ENCODE assay signal across 9 mouse cellular contexts in the genomic region with DNA sequence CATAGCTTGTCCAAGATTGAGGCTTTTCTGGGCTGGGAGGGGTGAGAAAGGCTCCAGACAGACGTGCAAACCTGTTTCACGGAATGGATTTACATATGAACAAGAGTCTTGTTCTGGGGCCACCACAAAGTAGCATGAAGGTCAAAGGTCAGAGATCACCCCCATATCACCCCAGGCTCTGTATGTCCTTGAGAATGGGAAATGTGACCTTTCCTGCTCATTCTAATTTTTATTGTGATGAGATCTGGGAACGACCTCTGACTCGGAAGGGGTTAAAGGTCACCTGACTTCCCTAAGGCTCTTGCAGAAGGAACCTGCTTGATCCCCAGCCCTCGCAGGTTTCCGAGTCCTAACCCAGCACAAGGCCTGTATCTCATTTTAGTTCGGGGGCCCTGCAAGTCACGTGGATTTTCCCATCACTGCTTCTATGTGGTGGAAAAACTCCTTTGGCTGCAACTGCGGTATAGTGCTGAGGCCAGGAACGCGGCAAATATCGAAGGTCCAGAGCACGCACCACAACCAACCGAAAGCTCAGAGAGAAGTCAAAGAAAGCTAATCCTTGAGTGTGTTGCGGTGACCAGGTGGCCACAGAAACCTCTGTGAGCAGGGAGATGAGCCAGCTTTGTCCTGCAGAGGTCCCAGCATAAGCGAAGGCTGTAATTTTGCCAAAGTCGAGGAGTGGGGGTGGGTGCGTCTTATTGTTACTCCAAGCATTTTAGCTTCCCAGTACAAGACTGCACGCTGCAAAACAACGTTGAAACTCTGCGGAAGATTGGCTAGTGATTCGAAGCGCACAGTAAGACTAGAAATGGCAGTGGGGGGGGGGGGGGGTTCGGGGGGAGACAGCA.
A peak's percentile ranks its signal among the peaks of the same experiment; 100 is the strongest.
DNase-seq lines count a peak whose midpoint lies in the region; ATAC-seq and TF ChIP-seq lines count a peak whose summit lies in the region.
"Had no signal": no experiment of that assay in that cellular context is flagged by ENCODE, and none has a peak within 500 bp of the region (broad histone marks: within the 10 kb centered on the region; RNA-seq: fewer than 3 reads in every experiment).

No protein-coding gene starts in this region.

- no peak for DNase-seq in heart, adult 8-10 months (ENCODE audit: low spot score)
- peak; percentile 46 for DNase-seq in embryonic facial prominence, embryonic 11.5 days (ENCODE audit: low spot score)
- DNase-seq in limb, embryonic 11.5 days (ENCODE audit: low spot score) = peak; percentile 41
- no peak for DNase-seq in testis, postnatal 14 days (ENCODE audit: low spot score)
- no peak for DNase-seq in adrenal gland, adult (ENCODE audit: inconsistent age in 2 of 2, low spot score in 1 of 2)

- peak overlapping the region; percentile 65; the same call in 1 of the 2 replicates for H3K9ac ChIP-seq in heart, embryonic 13.5 days
- H3K9ac ChIP-seq in ES-Bruce4 (ENCODE audit: low read depth, poor library complexity, severe bottlenecking) = 0 out of 2 replicates have a peak overlapping the region, but pooled peaks have one; percentile 20
- peak overlapping the region; percentile 48; the same call in 1 of the 2 replicates for H3K9ac ChIP-seq in embryonic facial prominence, embryonic 11.5 days (replicated peaks; ENCODE audit: low read length)
- H3K9ac ChIP-seq in limb, embryonic 11.5 days (ENCODE audit: low read length) = peak overlapping the region; percentile 48

- no peak overlapping the region for H3K27ac ChIP-seq in heart, embryonic 13.5 days (replicated peaks)
- H3K27ac ChIP-seq in ES-Bruce4 (ENCODE audit: insufficient read depth, low read length) = peak overlapping the region; percentile 59
- no peak overlapping the region for H3K27ac ChIP-seq in embryonic facial prominence, embryonic 11.5 days (replicated peaks; ENCODE audit: low read depth, low read length)
- H3K27ac ChIP-seq in limb, embryonic 11.5 days (replicated peaks; ENCODE audit: low read depth, low read length) = no peak overlapping the region

- H3K4me1 ChIP-seq in heart, embryonic 13.5 days = peaks cover 38% of the 10 kb centered on the region
- H3K4me1 ChIP-seq in ES-Bruce4 (ENCODE audit: control insufficient read depth, insufficient read depth, low read length) = peaks cover 10% of the 10 kb centered on the region
- H3K4me1 ChIP-seq in embryonic facial prominence, embryonic 11.5 days (ENCODE audit: control insufficient read depth, insufficient read depth, low read length) = no peaks in the 10 kb centered on the region
- H3K4me1 ChIP-seq in limb, embryonic 11.5 days (ENCODE audit: control insufficient read depth, insufficient read depth, low read length) = peaks cover 7% of the 10 kb centered on the region; the same call in 1 of the 2 replicates

- TF ChIP-seq EP300 in ES-Bruce4 (IDR thresholded peaks at IDR 0.05; ENCODE audit: insufficient read depth, low read depth, low read length) = 0 out of 2 replicates have a peak, but pooled peaks have one; percentile 73

- WGBS in heart, embryonic 13.5 days = 51% methylated on average over 24 of the region's 24 CpGs
- whole genome bisulfite sequencing in embryonic facial prominence, embryonic 11.5 days = 16% methylated on average over 24 of the region's 24 CpGs
- WGBS in limb, embryonic 11.5 days = 38% methylated on average over 24 of the region's 24 CpGs

- peak overlapping the region; percentile 70 for H3K4me2 ChIP-seq in heart, embryonic 13.5 days
- peak overlapping the region; percentile 51 for H3K4me2 ChIP-seq in embryonic facial prominence, embryonic 11.5 days (ENCODE audit: low read depth, low read length)
- peak overlapping the region; percentile 43 for H3K4me2 ChIP-seq in limb, embryonic 11.5 days (ENCODE audit: low read depth, severe bottlenecking)

- peak overlapping the region; percentile 48 for H3K4me3 ChIP-seq in heart, embryonic 13.5 days
- peak overlapping the region; percentile 37 for H3K4me3 ChIP-seq in ES-Bruce4 (ENCODE audit: low read depth, low read length)
- peak overlapping the region; percentile 25; the same call in 1 of the 2 replicates for H3K4me3 ChIP-seq in embryonic facial prominence, embryonic 11.5 days (ENCODE audit: low read depth, low read length)
- H3K4me3 ChIP-seq in limb, embryonic 11.5 days (ENCODE audit: low read depth, low read length) = peak overlapping the region; percentile 24; the same call in 1 of the 2 replicates

- TF ChIP-seq POLR2A in ES-Bruce4 (IDR thresholded peaks at IDR 0.05; ENCODE audit: insufficient read depth, low read length) = no peak

- H3K27me3 ChIP-seq in heart, embryonic 13.5 days (replicated peaks) = peaks cover 28% of the 10 kb centered on the region
- H3K27me3 ChIP-seq in ES-Bruce4 (ENCODE audit: control insufficient read depth, insufficient read depth, low read length, poor library complexity, severe bottlenecking) = no peaks in the 10 kb centered on the region
- no peaks in the 10 kb centered on the region for H3K27me3 ChIP-seq in embryonic facial prominence, embryonic 11.5 days (ENCODE audit: control insufficient read depth, insufficient read depth, low read length)
- no peaks in the 10 kb centered on the region for H3K27me3 ChIP-seq in limb, embryonic 11.5 days (ENCODE audit: control insufficient read depth, insufficient read depth, low read length)
- H3K27me3 ChIP-seq: CH12.LX had no signal

- no peak for ATAC-seq in heart, embryonic 13.5 days (ENCODE audit: extremely low read depth, insufficient number of reproducible peaks, low FRiP score, low TSS enrichment)
- 0 out of 2 replicates have a peak, but pooled peaks have one; percentile 2 for ATAC-seq in embryonic facial prominence, embryonic 11.5 days (replicated peaks; ENCODE audit: insufficient number of reproducible peaks, low FRiP score, low TSS enrichment, low read depth)
- no peak for ATAC-seq in limb, embryonic 11.5 days (ENCODE audit: insufficient number of reproducible peaks, low FRiP score, low TSS enrichment, low read depth)
- ATAC-seq in CD4-positive, CD25-positive, alpha-beta regulatory T cell, adult 4 months = no peak

- no peaks in the 10 kb centered on the region for H3K9me3 ChIP-seq in heart, embryonic 13.5 days
- no peaks in the 10 kb centered on the region for H3K9me3 ChIP-seq in ES-Bruce4 (replicated peaks; ENCODE audit: control insufficient read depth, insufficient read depth, low read length, poor library complexity, severe bottlenecking)
- no peaks in the 10 kb centered on the region for H3K9me3 ChIP-seq in embryonic facial prominence, embryonic 11.5 days (replicated peaks; ENCODE audit: control insufficient read depth, low read length)
- H3K9me3 ChIP-seq in limb, embryonic 11.5 days (ENCODE audit: control insufficient read depth, low read length) = no peaks in the 10 kb centered on the region

- no peak for TF ChIP-seq CTCF in ES-Bruce4 (IDR thresholded peaks at IDR 0.05; ENCODE audit: low read depth, low read length)

- no peaks in the 10 kb centered on the region for H3K36me3 ChIP-seq in heart, embryonic 13.5 days
- no peaks in the 10 kb centered on the region for H3K36me3 ChIP-seq in ES-Bruce4 (ENCODE audit: control insufficient read depth, insufficient read depth, low read length, poor library complexity, severe bottlenecking)
- no peaks in the 10 kb centered on the region for H3K36me3 ChIP-seq in embryonic facial prominence, embryonic 11.5 days (replicated peaks; ENCODE audit: control insufficient read depth, insufficient read depth, low read depth, low read length)
- no peaks in the 10 kb centered on the region for H3K36me3 ChIP-seq in limb, embryonic 11.5 days (ENCODE audit: control insufficient read depth, insufficient read depth, low read length)

Comparison
In these comparisons a context has a peak if more than half of its experiments do, and no peak if none do; other contexts are left out.
1. DNase-seq: peak in embryonic facial prominence, embryonic 11.5 days (single experiment) and limb, embryonic 11.5 days (single experiment); none in heart, adult 8-10 months (single experiment), testis, postnatal 14 days (single experiment) and adrenal gland, adult (0 of 2).
2. Peak in every context shown above with its lines, with median percentiles within 50 percentile points of each other: H3K4me2 ChIP-seq, H3K4me3 ChIP-seq and H3K9ac ChIP-seq.